In the genomic region with DNA sequence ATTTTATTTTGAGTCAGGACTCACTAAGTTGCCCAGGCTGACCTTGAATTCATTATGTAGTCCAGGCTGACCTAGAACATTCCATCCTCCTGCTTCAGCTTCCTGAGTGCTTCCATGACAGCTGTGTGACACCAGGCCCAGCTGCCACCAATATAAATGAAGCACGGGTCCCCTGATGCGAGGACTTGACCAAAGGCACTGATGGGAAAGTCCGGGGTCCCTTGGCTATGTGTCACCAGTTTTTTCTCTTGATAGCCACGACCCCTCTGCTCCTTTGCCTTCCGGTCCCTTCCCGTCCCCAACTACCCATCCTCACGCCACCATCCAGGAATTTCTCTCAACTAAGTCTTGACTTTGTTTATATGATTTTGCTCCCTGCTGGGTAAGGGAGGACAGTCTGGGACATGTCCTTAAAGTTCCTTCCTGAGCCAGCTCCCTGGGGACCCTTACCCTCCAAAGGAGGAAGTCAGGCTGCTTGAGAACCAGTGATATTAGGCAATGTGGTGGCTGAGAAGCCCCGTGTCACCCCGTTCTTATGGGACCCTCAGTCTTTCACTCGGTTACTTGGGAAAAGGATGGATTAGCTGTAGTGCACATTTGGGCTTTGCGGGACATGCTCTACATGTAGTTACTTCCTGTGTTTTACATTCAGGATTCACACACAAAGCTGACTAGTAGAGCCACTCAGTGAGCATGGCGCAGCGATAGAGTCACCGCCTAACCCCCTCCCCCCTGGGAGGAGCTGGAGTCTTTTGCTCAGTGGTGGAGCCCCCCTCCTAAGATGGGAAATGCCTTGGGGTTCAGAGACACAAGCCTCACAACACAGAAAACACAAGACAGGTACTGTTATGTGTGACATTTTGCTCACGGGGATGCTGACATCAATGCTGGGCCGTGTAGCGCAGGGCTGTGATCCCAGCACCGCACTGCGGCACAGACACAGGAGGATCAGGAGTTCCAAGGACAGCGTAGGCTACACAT, we compare ENCODE assay signal across 8 mouse cellular contexts. TPM values are rescaled to one million over a fixed set of nuclear protein-coding genes. Genes with fewer than 3 reads are reported as not detected.
A peak's percentile ranks its signal among the peaks of the same experiment; 100 is the strongest.
DNase-seq lines count a peak whose midpoint lies in the region; ATAC-seq and TF ChIP-seq lines count a peak whose summit lies in the region.

No protein-coding gene starts in this region.

- H3K4me3 ChIP-seq in megakaryocyte, embryonic 14.5 days (replicated peaks): peak overlapping the region; percentile 96
- H3K4me3 ChIP-seq in forebrain, embryonic 11.5 days (ENCODE audit: low read depth, low read length): peak overlapping the region; percentile 60
- peak overlapping the region; percentile 60 for H3K4me3 ChIP-seq in hindbrain, embryonic 12.5 days
- H3K4me3 ChIP-seq in thymus, adult 2 months (ENCODE audit: control insufficient read depth, insufficient read depth, low read length): peak overlapping the region; percentile 63

- no peaks in the 10 kb centered on the region for H3K27me3 ChIP-seq in megakaryocyte, embryonic 14.5 days (replicated peaks)
- no peaks in the 10 kb centered on the region for H3K27me3 ChIP-seq in forebrain, embryonic 11.5 days (ENCODE audit: control insufficient read depth, insufficient read depth, low read length)
- no peaks in the 10 kb centered on the region for H3K27me3 ChIP-seq in hindbrain, embryonic 12.5 days
- no peaks in the 10 kb centered on the region for H3K27me3 ChIP-seq in thymus, adult 2 months (ENCODE audit: control insufficient read depth, insufficient read depth, low read length)

- H3K9me3 ChIP-seq in megakaryocyte, embryonic 14.5 days: no peaks in the 10 kb centered on the region
- H3K9me3 ChIP-seq in forebrain, embryonic 11.5 days (ENCODE audit: control insufficient read depth, low read length): no peaks in the 10 kb centered on the region
- H3K9me3 ChIP-seq in hindbrain, embryonic 12.5 days (replicated peaks): no peaks in the 10 kb centered on the region

- TF ChIP-seq POLR2A in thymus, adult 2 months (IDR thresholded peaks at IDR 0.05; ENCODE audit: control insufficient read depth, extremely low read depth, insufficient read depth, low read length, poor library complexity): no peak

- peaks cover 77% of the 10 kb centered on the region for H3K4me1 ChIP-seq in megakaryocyte, embryonic 14.5 days
- H3K4me1 ChIP-seq in forebrain, embryonic 11.5 days (replicated peaks; ENCODE audit: control insufficient read depth, insufficient read depth, low read length): peaks cover 2% of the 10 kb centered on the region; the same call in 1 of the 2 replicates
- H3K4me1 ChIP-seq in hindbrain, embryonic 12.5 days: peaks cover 19% of the 10 kb centered on the region
- H3K4me1 ChIP-seq in thymus, adult 2 months (replicated peaks; ENCODE audit: control insufficient read depth, insufficient read depth, low read length): peaks cover 8% of the 10 kb centered on the region

- no peak for TF ChIP-seq CTCF in thymus, adult 2 months (IDR thresholded peaks at IDR 0.05; ENCODE audit: borderline replicate concordance, control insufficient read depth, extremely low read depth, insufficient read depth, low read length, poor library complexity)

- DNase-seq in c-Kit-negative CD71-positive TER-119-positive erythroid progenitor cells, embryonic 14.5 days (ENCODE audit: low read depth, low spot score): peak; percentile 42
- peak; percentile 71 for DNase-seq in forebrain, embryonic 11.5 days (ENCODE audit: low spot score)
- DNase-seq in left cerebral cortex, adult 8-10 months (ENCODE audit: low spot score in 2 of 2): peak; percentile 46 to 56
- peak; percentile 60 for DNase-seq in thymus, adult 2 months

- ATAC-seq in megakaryocyte, adult 5-6 weeks (ENCODE audit: poor library complexity, severe bottlenecking): no peak
- peak; percentile 36 for ATAC-seq in forebrain, embryonic 11.5 days (replicated peaks; ENCODE audit: low FRiP score)
- peak; percentile 38 for ATAC-seq in hindbrain, embryonic 12.5 days (ENCODE audit: low FRiP score)
- ATAC-seq in megakaryocyte-erythroid progenitor cell, adult 5-6 weeks (replicated peaks; ENCODE audit: low FRiP score, low TSS enrichment, poor library complexity, severe bottlenecking): peak; percentile 8

- H3K36me3 ChIP-seq in megakaryocyte, embryonic 14.5 days (replicated peaks; ENCODE audit: low read length): peaks cover 50% of the 10 kb centered on the region
- no peaks in the 10 kb centered on the region for H3K36me3 ChIP-seq in forebrain, embryonic 11.5 days (ENCODE audit: control insufficient read depth, insufficient read depth, low read length)
- H3K36me3 ChIP-seq in hindbrain, embryonic 12.5 days: peaks cover 9% of the 10 kb centered on the region; the same call in 1 of the 2 replicates
- H3K36me3 ChIP-seq in thymus, adult 2 months (ENCODE audit: control insufficient read depth, insufficient read depth, low read length): no peaks in the 10 kb centered on the region

- H3K9ac ChIP-seq in forebrain, embryonic 11.5 days (ENCODE audit: low read length): peak overlapping the region; percentile 60
- peak overlapping the region; percentile 78 for H3K9ac ChIP-seq in hindbrain, embryonic 12.5 days

- H3K4me2 ChIP-seq in forebrain, embryonic 11.5 days (ENCODE audit: low read depth, low read length, severe bottlenecking): peak overlapping the region; percentile 74
- peak overlapping the region; percentile 81 for H3K4me2 ChIP-seq in hindbrain, embryonic 12.5 days (replicated peaks)

- WGBS in forebrain, embryonic 11.5 days: 20% methylated on average over 20 of the region's 20 CpGs
- WGBS in hindbrain, embryonic 12.5 days: 19% methylated on average over 20 of the region's 20 CpGs
- 26% methylated on average over 20 of the region's 20 CpGs for WGBS in thymus, adult 2 months

- H3K27ac ChIP-seq in forebrain, embryonic 11.5 days (ENCODE audit: low read depth, low read length): peak overlapping the region; percentile 55; the same call in 1 of the 2 replicates
- H3K27ac ChIP-seq in hindbrain, embryonic 12.5 days: peak overlapping the region; percentile 99
- H3K27ac ChIP-seq in thymus, adult 2 months (ENCODE audit: control insufficient read depth, insufficient read depth, low read length): peak overlapping the region; percentile 91

RNA-seq across cellular contexts. Expression of a gene that starts 1.0 kb away (rescaled TPM):
- 7.3 and 11.6 TPM in 2 replicates for polyA plus RNA-seq in megakaryocyte, embryonic 14.5 days (2012; ENCODE audit: insufficient read depth, low replicate concordance)
- 12.3 and 15.7 TPM in 2 replicates for total RNA-seq in megakaryocyte, adult 5-6 weeks (2015)
- 18.2 and 20.7 TPM in 2 replicates for total RNA-seq in megakaryocyte, adult 5-6 weeks (2017)
- 54.1 and 59.8 TPM in 2 replicates for polyA plus RNA-seq in forebrain, embryonic 11.5 days (2014; fragmentation: Nextera tagmentation; extraction: Ambion mirVana)
- polyA plus RNA-seq in hindbrain, embryonic 12.5 days (2016; fragmentation: Nextera tagmentation; extraction: Ambion mirVana): 41.1 and 41.7 TPM in 2 replicates
- total RNA-seq in left cerebral cortex, adult 8-10 months (2022): 10 to 100 TPM; 40.2 to 46.7 (median 43.1) TPM
- total RNA-seq in megakaryocyte-erythroid progenitor cell, adult 5-6 weeks (2014; fragmentation: Nextera tagmentation): 22.3 and 22.6 TPM in 2 replicates
- total RNA-seq in megakaryocyte-erythroid progenitor cell, adult 5-6 weeks (2017): 17.1 and 21.2 TPM in 2 replicates
- polyA plus RNA-seq in thymus, adult 2 months (2012; rRNA removed): 46.5 and 46.7 TPM in 2 replicates

RNA-seq across cellular contexts. Expression of a gene that starts 14.8 kb away (rescaled TPM):
- 0.03 TPM in 1 of 2 replicates, not detected in the other for polyA plus RNA-seq in megakaryocyte, embryonic 14.5 days (2012; ENCODE audit: insufficient read depth, low replicate concordance)
- not detected in 2 replicates for total RNA-seq in megakaryocyte, adult 5-6 weeks (2015)
- total RNA-seq in megakaryocyte, adult 5-6 weeks (2017): 0.12 TPM in 1 of 2 replicates, not detected in the other
- 1.6 and 2.5 TPM in 2 replicates for polyA plus RNA-seq in forebrain, embryonic 11.5 days (2014; fragmentation: Nextera tagmentation; extraction: Ambion mirVana)
- 2.2 and 2.4 TPM in 2 replicates for polyA plus RNA-seq in hindbrain, embryonic 12.5 days (2016; fragmentation: Nextera tagmentation; extraction: Ambion mirVana)
- 1 to 10 TPM; 2.2 to 2.7 (median 2.5) TPM for total RNA-seq in left cerebral cortex, adult 8-10 months (2022)
- total RNA-seq in megakaryocyte-erythroid progenitor cell, adult 5-6 weeks (2014; fragmentation: Nextera tagmentation): 0.64 TPM in 1 of 2 replicates, not detected in the other
- total RNA-seq in megakaryocyte-erythroid progenitor cell, adult 5-6 weeks (2017): not detected in 2 replicates
- polyA plus RNA-seq in thymus, adult 2 months (2012; rRNA removed): 4.2 and 5.5 TPM in 2 replicates

RNA-seq across cellular contexts. Expression of a gene that starts 44.5 kb away (rescaled TPM):
- polyA plus RNA-seq in megakaryocyte, embryonic 14.5 days (2012; ENCODE audit: insufficient read depth, low replicate concordance): 828 and 2,423 TPM in 2 replicates
- total RNA-seq in megakaryocyte, adult 5-6 weeks (2015): 122 and 129 TPM in 2 replicates
- 180 and 227 TPM in 2 replicates for total RNA-seq in megakaryocyte, adult 5-6 weeks (2017)
- polyA plus RNA-seq in forebrain, embryonic 11.5 days (2014; fragmentation: Nextera tagmentation; extraction: Ambion mirVana): 52.8 and 53.0 TPM in 2 replicates
- polyA plus RNA-seq in hindbrain, embryonic 12.5 days (2016; fragmentation: Nextera tagmentation; extraction: Ambion mirVana): 52.7 and 60.3 TPM in 2 replicates
- total RNA-seq in left cerebral cortex, adult 8-10 months (2022): 10 to 100 TPM; 13.6 to 16.9 (median 15.6) TPM
- total RNA-seq in megakaryocyte-erythroid progenitor cell, adult 5-6 weeks (2014; fragmentation: Nextera tagmentation): 19.3 and 34.8 TPM in 2 replicates
- total RNA-seq in megakaryocyte-erythroid progenitor cell, adult 5-6 weeks (2017): 27.9 and 53.7 TPM in 2 replicates
- polyA plus RNA-seq in thymus, adult 2 months (2012; rRNA removed): 325 and 327 TPM in 2 replicates

RNA-seq across cellular contexts. Expression of a gene that starts 50.9 kb away (rescaled TPM):
- 53.9 and 56.3 TPM in 2 replicates for polyA plus RNA-seq in megakaryocyte, embryonic 14.5 days (2012; ENCODE audit: insufficient read depth, low replicate concordance)
- total RNA-seq in megakaryocyte, adult 5-6 weeks (2015): 5.2 and 9.1 TPM in 2 replicates
- total RNA-seq in megakaryocyte, adult 5-6 weeks (2017): 8.7 and 13.4 TPM in 2 replicates
- 2.0 and 2.1 TPM in 2 replicates for polyA plus RNA-seq in forebrain, embryonic 11.5 days (2014; fragmentation: Nextera tagmentation; extraction: Ambion mirVana)
- polyA plus RNA-seq in hindbrain, embryonic 12.5 days (2016; fragmentation: Nextera tagmentation; extraction: Ambion mirVana): 6.1 and 7.2 TPM in 2 replicates
- 100 to 1,000 TPM; 159 to 188 (median 167) TPM for total RNA-seq in left cerebral cortex, adult 8-10 months (2022)
- 4.8 and 11.4 TPM in 2 replicates for total RNA-seq in megakaryocyte-erythroid progenitor cell, adult 5-6 weeks (2014; fragmentation: Nextera tagmentation)
- total RNA-seq in megakaryocyte-erythroid progenitor cell, adult 5-6 weeks (2017): 4.8 and 6.6 TPM in 2 replicates
- polyA plus RNA-seq in thymus, adult 2 months (2012; rRNA removed): 38.9 and 40.3 TPM in 2 replicates

RNA-seq across cellular contexts. Expression of a gene that starts 52.8 kb away (rescaled TPM):
- not detected in 2 replicates for polyA plus RNA-seq in megakaryocyte, embryonic 14.5 days (2012; ENCODE audit: insufficient read depth, low replicate concordance)
- not detected in 2 replicates for total RNA-seq in megakaryocyte, adult 5-6 weeks (2015)
- not detected in 2 replicates for total RNA-seq in megakaryocyte, adult 5-6 weeks (2017)
- polyA plus RNA-seq in forebrain, embryonic 11.5 days (2014; fragmentation: Nextera tagmentation; extraction: Ambion mirVana): 0.44 TPM in 1 of 2 replicates, not detected in the other
- 0.17 TPM in 1 of 2 replicates, not detected in the other for polyA plus RNA-seq in hindbrain, embryonic 12.5 days (2016; fragmentation: Nextera tagmentation; extraction: Ambion mirVana)
- under 1 TPM in 1 of 4 experiments, not detected in 3; 0.68 TPM for total RNA-seq in left cerebral cortex, adult 8-10 months (2022)
- total RNA-seq in megakaryocyte-erythroid progenitor cell, adult 5-6 weeks (2014; fragmentation: Nextera tagmentation): not detected in 2 replicates
- not detected in 2 replicates for total RNA-seq in megakaryocyte-erythroid progenitor cell, adult 5-6 weeks (2017)
- polyA plus RNA-seq in thymus, adult 2 months (2012; rRNA removed): 0.57 and 0.63 TPM in 2 replicates
